Mouse (Mus musculus): ENCODE measurements around the gene Klhdc3.

Gene Klhdc3

DNA sequence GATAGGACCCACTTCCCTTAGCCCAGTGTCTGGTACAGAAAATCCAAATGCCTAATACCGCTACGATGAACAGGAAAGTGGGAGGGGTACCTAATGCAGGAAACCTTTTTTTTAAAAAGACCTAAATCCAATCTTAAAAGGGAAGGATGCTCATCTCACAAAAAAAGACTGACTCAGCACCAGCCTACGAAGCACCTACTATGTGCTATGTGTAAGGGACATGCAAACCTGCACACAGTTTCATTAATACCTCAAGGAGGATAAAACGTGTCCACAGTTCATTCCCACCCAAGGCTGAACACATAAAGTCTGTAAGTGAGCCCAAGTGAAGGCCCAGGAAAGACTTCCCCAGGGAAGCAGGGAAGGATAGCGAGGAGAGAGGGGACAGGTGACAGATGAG lies 21.8 kb upstream of the Klhdc3 start:
- DNase-seq (ENCODE audit: low read depth, low spot score): no peak

DNA sequence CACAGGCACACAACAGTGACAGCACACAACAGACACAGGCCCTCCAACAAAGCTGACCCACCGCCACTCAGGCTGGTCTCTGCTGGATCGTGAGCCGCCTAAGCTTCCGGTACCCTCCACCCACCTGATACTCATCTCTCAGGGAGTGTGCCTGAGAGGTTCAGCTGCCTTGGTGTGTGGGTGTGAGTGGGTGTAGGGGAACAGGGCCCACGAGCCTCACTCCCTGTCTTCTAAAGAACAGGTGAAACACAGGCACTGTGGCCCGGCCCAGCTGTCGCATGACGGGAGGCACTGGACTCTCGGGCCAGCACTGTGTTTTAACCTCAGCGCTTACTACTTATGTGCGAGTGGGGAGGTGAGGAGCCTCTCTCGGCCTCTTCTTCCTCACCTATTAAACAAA lies 21.4 kb upstream of the Klhdc3 start:
- no peak for DNase-seq (ENCODE audit: low read depth, low spot score)

DNA sequence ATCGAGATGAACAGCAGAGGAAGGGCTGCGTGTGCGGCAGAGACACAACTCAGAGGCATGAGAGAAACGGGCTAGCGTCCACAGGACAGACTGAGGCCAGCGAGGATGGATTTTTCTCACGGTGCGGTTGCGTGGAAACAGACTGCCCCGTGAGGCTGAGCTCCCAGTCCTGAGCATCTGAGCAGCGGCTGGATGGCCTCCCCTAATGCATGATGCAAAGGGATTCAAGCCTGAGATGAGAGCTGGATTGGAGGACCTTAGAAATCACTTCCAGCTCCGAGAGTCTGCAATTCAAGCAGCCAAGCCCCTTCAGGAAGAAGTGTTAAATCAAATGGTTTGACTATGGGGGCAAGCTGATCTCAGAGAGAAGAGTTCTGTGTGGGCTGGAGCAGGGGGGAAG lies 20.8 kb upstream of the Klhdc3 start:
- DNase-seq (ENCODE audit: low read depth, low spot score): no peak

DNA sequence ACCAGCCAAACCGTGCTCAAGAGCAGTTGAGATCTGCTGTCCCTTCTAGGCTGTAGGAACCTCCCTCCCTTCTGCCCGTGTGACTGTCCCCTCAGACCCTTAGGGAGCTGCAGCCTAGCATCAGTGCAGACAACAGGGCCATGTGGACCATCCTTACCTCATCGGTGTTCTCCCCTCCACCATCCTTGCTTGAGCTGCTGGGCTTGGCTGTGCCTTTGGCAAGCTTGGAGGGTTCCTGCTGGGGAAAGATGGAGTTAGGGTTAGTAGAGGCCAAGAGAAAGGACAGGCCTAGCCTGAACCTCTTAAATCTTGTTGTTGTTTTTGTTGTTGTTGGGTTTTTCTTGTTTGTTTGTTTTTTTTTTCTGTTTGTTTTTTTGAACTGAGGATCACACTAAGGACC lies 19.2 kb upstream of the Klhdc3 start:
- DNase-seq (ENCODE audit: low read depth, low spot score): no peak

DNA sequence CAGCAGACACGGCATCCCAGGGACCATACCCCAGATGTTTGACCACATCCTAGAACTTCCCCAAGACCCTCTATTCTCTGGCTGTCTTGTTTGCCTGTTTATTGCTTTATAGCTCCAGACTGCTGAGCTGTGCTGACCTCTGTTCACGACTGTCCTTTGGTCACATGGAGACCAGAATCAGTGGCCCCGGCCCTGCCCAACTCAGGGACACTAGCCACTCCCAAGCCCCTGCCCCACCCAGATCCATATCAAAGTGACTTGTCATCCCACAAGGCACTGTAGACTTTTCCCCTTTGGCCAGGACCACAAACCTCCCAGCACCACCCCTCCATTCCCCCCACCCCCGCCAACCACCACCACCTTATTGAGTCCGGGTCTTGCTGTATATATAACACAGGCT lies 18.5 kb upstream of the Klhdc3 start:
- no peak for DNase-seq (ENCODE audit: low read depth, low spot score)

DNA sequence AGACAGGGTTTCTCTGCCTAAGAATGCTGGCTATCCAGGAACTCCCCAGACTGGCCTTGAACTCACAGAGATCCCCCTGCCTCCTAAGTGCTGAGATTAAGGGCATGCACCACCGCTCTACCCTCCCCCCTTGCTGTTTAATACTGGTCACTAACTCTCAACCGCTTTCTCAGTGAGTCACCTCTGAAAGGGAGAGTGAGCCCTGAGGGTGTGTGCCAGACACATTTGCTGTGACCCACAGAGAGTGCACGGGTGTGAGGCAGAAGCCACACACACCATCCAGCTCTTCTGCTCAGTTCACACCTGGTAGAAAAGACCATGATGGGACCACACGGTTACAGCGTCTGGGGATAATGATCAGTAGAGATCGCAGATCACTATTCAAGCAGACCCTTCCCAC lies 17.8 kb upstream of the Klhdc3 start:
- DNase-seq (ENCODE audit: low read depth, low spot score): no peak

DNA sequence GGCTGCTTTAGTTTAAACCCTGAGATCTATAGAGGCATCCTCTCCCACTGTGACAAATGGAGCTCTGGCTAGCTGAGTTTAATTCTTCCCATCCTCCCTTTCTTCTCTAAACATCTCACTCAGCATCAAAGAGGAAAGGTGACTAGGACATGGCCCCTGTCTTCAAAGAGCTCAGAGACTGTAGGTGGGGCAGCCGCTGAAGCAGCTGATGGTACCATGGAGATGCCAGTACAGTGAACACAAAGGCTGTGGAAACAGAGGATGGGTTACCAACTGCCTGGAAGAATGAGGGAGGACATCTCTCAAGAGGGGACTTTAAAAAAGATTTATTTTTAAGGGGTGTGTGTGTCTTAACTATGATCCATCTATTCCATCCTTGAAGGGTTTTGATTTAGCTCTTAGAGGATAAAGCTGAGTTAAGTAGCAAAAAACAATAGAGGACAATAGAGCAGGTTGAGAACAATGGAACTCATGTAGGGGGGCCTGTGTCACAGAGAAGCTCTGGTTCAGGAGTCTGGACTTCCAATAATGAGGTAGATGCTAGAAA lies 13.9 kb upstream of the Klhdc3 start:
- DNase-seq (ENCODE audit: low read depth, low spot score): peak; percentile 54

DNA sequence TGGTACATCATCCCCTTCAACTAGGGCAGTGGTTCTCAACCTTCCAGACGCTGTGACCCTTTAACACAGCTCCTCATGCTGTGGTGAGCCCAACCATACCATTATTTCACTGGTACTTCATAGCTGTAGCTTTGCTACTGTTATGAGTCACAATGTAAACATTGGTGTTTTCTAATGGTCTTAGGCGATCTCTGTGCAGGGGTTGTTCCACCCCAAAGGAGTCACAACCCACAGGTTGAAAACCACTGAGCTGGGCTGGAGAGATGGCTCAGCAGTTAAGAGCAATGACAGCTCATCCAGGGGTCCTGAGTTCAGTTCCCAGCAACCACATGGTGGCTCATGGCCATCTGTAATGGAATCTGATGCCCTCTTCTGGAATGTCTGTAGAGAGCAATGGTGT lies 10.7 kb upstream of the Klhdc3 start:
- DNase-seq (ENCODE audit: low read depth, low spot score): no peak

DNA sequence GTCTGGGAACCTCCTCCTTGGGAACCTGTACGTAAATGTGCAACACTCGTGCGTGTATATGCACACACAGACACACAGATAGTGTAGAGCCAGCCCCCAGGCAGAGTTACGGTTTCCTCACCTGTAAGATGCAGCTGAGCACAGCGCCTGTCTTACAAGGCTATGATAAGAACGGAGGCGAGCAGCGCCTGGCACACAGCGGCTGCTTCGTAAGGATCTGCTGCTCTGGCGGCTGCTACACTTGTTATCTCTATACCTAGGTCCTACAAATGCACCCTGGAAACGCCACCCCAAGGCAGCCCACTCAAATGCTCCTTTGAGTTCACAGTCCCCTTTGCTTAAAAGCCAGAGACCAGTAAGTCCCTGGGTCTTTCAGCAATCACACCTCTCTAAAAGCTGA lies 10.0 kb upstream of the Klhdc3 start:
- no peak for DNase-seq (ENCODE audit: low read depth, low spot score)

DNA sequence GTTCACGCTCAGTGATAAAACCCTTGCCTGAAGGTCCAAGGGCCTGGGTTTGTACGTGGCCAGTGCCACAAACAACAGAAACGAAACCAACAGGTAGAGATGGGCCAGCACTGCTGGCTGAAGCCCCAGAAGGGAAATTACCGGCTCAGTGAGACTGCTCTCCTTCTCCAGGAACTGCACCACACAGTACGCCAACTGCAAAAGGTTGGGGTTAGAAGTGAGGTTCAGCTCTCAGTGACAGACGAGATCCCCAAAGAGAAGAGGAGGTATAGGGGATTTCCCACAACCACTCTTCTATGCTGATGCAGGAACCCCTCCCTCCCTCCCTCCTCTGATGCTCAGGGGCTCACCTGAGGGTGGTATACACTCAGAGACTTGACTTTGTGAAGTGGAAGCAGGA lies 5.2 kb upstream of the Klhdc3 start:
- no peak for DNase-seq (ENCODE audit: low read depth, low spot score)

DNA sequence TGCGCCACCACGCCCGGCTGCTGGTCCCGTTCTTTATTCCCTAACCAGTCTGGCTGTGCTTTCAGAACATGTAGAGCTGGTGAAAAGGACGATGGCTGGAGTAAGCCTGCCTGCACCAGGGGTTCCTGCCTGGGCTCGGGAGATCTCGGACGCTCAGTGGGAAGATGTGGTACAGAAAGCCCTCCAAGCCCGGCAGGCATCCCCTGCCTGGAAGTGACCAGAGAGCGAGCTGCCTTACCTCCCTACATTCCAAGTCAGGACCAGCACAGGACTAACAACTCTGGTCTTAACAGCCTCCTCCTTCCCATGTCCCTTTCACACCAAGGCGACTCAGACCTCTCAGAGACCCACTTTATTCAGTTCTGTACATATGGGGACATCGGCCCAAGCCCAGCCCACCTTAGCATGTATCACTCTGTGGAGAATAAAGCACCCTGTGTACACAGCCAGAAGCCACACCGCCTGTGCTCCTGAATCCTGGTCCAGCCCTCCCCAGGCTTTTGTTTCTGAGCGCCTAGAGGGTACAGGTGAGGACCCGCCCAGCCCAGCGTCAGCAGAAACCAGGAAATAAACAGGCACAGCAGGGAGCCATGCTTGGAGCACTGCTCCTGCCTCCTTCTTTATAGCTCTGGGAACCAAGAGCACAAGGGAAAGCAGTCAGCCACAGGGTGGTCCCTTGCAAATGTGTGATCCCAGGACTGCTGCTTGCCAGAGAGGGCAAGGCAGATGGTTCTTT lies 2.1 kb upstream of the Klhdc3 start:
- peak; percentile 96 for DNase-seq (ENCODE audit: low read depth, low spot score)

DNA sequence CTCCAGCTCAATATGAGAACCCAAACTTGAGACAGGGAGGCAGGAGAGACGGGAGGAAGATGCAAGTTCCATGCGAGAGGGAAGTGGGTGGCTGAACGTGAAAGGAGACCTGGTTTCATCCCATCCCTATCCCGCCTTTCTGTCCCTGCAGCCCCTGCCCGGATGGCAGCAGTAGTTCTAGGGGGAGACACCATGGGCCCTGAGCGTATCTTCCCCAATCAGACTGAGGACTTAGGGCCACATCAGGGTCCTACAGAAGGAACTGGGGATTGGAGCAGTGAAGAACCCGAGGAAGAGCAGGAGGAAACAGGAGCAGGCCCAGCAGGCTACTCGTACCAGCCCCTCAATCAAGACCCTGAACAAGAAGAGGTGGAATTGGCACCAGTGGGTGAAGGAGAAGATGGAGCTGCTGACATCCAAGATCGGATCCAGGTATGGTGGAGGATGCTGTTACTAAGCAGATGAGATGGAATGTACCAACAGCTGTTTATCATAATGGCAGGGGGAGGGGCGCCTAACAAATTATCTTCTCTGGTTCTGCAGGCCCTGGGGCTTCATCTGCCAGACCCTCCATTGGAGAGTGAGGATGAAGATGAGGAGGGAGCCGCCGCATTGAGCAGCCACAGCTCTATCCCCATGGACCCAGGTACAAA lies 878 bp upstream of the Klhdc3 start:
- no peak for DNase-seq (ENCODE audit: low read depth, low spot score)

DNA sequence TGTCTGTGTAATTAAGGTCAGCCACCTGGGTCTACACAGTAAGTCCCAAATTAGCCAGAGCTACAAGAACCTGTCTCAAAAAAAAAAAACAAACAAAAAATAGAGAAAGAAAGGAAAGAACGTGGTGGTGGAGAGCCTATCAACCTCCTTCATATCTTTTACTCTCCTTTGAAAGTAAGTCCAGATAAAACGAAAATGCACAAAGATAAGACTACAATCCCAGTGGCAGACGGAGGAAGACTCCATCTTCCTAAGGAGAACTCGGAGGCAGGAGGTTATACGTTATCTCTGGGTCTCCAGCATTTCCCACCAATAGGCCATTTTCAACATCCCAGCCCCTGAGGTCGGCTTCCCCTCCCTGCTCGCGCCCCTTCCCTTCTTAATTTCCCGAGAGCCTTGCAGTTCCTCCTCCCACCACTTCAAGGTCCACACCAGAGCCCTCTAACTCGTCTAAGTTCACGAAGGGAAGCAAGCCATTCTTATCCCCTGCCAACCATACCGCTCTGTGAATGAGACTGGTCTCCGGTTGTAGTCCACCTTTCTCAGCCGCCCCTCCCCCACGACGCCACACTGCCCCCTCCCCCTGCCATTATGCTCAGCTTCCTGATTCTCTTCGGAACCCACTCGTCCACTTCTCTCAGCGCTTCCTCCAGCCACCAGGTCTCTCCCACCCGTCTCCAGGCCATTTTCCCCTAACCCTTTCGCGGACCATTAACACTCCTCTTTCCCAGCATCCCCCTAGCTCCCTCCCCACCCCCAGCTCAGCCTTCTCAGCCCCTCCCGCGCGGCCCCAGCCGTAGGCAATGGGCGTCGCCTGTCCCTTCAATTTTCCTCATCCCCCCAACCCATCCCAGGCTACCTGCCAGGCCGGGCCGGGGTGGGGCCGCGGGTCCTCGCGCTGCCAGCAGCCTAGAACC lies 613 bp downstream of the Klhdc3 start:
- DNase-seq (ENCODE audit: low read depth, low spot score): peak; percentile 81

DNA sequence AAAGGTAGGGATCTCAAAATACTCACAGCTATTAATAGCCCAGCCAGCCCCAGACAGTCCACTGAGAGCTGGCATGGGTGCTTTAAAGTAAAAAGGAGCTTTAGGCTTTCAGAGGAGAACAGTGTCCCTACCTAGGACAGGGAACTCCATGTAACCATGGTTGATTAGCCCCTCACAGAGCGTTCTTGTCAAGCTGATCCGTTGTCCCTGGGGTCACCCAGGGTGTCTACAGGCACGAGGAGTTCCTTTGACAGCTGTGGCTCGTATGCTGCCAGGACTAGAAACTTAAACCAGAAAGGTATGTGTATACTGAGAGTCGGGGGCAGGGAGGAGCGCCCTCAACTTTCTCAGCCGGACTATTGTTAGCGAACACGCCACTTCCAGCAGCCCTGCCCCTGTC lies 1.8 kb downstream of the Klhdc3 start:
- no peak for DNase-seq (ENCODE audit: low read depth, low spot score)

DNA sequence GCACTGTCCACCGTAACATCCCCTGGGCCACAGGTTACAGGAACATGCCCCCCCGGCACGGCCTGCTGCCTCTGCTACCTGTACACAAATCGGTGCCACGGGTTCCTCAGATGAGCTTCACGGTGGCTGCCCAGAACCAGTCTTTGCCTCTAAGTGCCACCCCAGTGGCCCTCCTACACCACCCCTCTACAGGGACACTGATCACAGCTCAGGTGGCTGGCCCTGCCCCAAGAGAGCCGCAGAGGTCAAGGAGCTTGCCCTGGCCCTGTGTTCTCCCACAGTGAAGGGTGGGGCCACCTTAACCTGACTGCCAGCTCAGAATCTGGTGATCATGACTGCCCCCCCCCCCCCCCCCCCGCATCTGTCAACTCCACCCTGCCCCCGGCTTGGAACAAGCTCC lies 2.3 kb downstream of the Klhdc3 start, which contains the start of gene Mea1:
TSS of gene Mea1 (plus strand) at position 378 of the 400 bp plus-strand sequence.
- DNase-seq (ENCODE audit: low read depth, low spot score): no peak

DNA sequence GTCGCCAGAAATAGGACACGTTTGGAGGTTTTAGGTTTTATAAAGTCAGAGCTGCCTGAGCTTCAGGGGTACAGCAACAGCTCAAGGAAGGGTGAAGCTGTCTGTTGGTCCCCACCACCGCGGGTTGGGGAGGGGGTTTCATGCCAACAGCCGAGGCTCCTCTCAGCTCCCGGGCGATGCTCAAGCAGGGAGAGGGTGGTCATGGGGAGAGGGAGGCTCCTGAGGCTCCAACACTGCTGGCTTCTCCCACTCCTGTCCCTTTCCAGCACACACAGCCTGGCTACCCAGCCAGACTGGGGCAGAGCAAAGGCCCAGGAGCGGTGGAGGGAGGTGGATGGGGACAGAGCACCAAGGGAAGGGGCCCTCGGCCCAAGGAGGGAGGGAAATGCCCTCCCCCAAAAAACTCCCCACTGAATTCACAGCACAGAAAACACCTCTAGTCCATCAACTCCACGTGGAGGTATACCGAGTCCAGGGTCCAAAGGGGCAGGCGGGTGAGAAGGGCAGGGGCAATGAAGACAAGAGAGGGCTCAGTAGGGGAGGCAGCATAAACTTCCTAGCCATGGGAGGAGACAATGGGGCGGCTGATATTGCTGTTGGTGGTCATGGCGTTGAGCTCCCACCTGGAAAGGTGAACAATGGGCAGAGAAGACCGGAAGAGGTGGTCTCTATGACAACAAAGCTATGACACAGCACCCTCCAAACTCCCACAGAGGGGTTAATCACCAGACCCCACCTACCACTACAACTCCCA lies 6.0 kb downstream of the Klhdc3 start:
- DNase-seq (ENCODE audit: low read depth, low spot score): no peak

DNA sequence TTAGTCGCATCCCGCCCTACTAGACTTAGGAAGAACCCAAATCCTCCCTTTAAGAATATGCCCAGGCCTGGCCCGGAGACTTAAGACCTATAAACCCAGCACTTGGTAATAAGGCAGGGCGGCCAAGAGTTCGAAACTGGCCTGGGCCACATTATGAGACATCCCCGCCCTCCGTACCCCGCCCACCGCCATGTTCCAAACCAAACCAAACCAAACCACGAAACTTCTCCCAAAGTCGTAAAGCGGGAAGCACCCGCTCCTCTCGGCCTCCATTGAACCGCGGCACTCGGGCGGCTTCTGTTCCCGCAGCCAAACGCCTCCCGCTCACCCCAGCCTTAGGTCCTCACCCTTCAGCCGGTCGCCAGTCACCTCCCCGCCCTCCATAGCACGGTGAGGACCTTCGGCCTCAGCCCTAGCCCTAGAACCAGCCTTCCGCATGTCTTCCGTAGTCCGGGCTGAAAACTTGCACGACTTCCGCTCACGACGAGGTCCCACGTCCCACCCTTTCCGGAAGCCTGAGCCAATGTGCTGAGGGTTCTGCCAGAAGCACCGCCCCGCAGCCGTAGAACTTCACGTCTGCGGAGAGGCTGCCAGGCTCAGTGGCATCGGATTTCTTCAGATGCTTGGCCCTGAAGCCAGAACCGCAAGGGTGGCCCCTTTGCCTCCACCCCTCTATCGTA lies 6.7 kb downstream of the Klhdc3 start, which contains the start of gene Rrp36:
TSS of gene Rrp36 (minus strand) at position 503 of the 680 bp plus-strand sequence.
- DNase-seq (ENCODE audit: low read depth, low spot score): peak; percentile 97

DNA sequence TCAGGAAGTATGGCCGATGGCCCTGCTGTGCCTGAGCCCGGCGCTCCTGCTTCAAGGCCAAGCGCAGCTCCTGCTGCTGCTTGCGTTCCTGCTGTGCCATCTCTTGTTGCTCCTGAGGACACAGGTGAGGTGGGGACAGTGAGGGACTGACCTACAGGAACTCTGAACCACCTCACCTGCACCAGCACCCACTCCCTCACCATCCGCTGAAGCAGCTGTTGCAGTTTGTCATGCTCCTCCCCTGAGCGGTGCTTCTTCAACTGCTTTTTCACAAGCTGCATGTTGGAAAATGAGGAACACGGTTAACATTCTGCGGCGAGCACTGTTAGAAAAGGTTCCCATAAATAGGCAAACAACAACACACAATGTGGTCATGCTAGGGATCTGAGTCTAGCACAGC lies 10.8 kb downstream of the Klhdc3 start:
- no peak for DNase-seq (ENCODE audit: low read depth, low spot score)

DNA sequence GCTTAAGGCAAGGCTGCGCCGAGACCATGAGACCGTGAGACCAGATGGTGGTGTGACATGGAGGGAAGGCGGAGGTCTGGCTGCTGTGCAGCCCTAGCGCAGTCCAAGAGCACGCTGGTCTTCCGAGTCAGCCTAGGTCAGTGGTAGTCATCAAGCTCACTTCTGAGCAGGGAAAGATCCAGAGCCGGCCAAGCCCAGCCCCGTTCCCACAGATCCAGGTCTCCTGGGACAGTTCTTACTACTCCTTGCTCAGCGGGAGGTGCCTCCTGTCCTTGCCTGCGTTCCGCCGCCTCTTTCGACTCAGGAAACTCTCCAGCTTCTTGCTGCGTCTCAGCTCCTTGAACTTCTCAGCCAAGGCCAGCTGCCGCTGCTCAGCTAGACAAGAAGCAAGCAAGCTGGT lies 13.0 kb downstream of the Klhdc3 start:
- DNase-seq (ENCODE audit: low read depth, low spot score): peak; percentile 66

DNA sequence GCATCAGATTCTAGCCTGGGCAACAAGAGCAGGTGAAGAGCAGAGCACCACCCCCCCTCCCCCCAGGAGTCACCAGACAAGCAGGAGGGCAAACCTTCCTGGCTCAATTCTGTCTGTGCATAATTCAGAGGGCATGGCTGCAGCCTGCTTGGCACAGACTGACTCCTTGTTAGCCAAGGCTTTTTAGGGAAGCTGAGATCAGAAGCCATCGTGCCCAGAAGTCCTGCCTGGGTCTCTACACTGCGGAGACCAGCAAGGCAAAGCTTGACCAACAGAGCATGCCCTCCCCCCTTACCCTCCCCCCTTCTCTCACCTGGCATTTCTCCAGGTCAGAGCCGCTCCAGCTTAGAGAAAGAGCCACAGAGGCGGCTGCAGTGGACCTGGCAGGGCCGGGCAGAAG lies 18.0 kb downstream of the Klhdc3 start:
- no peak for DNase-seq (ENCODE audit: low read depth, low spot score)

DNA sequence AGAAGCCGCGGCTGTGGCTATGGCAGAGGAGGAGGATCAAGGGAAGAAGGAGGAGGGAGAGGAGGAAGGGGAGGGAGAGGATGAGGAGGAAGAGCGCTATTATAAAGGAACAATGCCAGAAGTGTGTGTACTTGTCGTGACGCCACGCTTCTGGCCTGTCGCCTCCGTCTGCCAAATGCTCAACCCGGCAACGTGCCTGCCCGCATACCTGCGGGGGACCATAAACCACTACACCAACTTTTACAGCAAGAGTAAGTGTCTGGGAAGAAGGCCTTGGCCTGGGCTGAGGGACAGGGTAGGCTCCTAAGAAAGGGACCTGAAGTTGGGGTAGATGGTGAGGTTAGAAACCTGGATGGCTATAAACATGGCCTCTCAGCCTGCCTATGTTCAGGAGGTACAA lies 18.7 kb downstream of the Klhdc3 start:
- DNase-seq (ENCODE audit: low read depth, low spot score): no peak

Measured in ZHBTc4 (cell line).